In genomic region chr6:146282061-146282659, GRCm38 (mm10) we compare ENCODE assay signal across 10 mouse cellular contexts.
DNase-seq lines count a peak whose midpoint lies in the region; ATAC-seq and TF ChIP-seq lines count a peak whose summit lies in the region.
"Had no signal": no experiment of that assay in that cellular context is flagged by ENCODE, and none has a peak within 500 bp of the region (broad histone marks: within the 10 kb centered on the region; RNA-seq: fewer than 3 reads in every experiment).

No protein-coding gene starts in this region.

- no peaks in the 10 kb centered on the region for H3K9me3 ChIP-seq in midbrain, embryonic 10.5 days (replicated peaks)
- H3K9me3 ChIP-seq in midbrain, embryonic 14.5 days (ENCODE audit: control insufficient read depth, low read length) = no peaks in the 10 kb centered on the region
- no peaks in the 10 kb centered on the region for H3K9me3 ChIP-seq in liver, postnatal 0 days (ENCODE audit: low read length)
- H3K9me3 ChIP-seq: hindbrain, embryonic 15.5 days; limb, embryonic 12.5 days had no signal

- WGBS in midbrain, embryonic 10.5 days = 84% methylated on average over 7 of the region's 7 CpGs
- WGBS in midbrain, embryonic 14.5 days = 73% methylated on average over 7 of the region's 7 CpGs
- 73% methylated on average over 7 of the region's 7 CpGs for WGBS in liver, postnatal 0 days (ENCODE audit: insufficient replicate concordance)

- H3K36me3 ChIP-seq in midbrain, embryonic 10.5 days = no peaks in the 10 kb centered on the region
- no peaks in the 10 kb centered on the region for H3K36me3 ChIP-seq in midbrain, embryonic 14.5 days (ENCODE audit: control insufficient read depth, insufficient read depth, low read length)
- H3K36me3 ChIP-seq in liver, postnatal 0 days (replicated peaks; ENCODE audit: insufficient read depth, low read length) = 0 out of 2 replicates have a peak, but pooled peaks cover 2% of the 10 kb centered on the region
- H3K36me3 ChIP-seq: hindbrain, embryonic 15.5 days; limb, embryonic 12.5 days had no signal

- H3K27ac ChIP-seq in midbrain, embryonic 10.5 days (replicated peaks) = 0 out of 2 replicates have a peak overlapping the region, but pooled peaks have one; percentile 6
- no peak overlapping the region for H3K27ac ChIP-seq in midbrain, embryonic 14.5 days (replicated peaks; ENCODE audit: low read depth, low read length)
- no peak overlapping the region for H3K27ac ChIP-seq in liver, postnatal 0 days (ENCODE audit: low read depth)
- H3K27ac ChIP-seq: hindbrain, embryonic 15.5 days; limb, embryonic 12.5 days had no signal

- TF ChIP-seq EP300 in liver, postnatal 0 days (IDR thresholded peaks at IDR 0.05; ENCODE audit: low read depth) = no peak

- H3K4me3 ChIP-seq in midbrain, embryonic 10.5 days = no peak overlapping the region
- no peak overlapping the region for H3K4me3 ChIP-seq in midbrain, embryonic 14.5 days (replicated peaks; ENCODE audit: low read depth, low read length)
- H3K4me3 ChIP-seq in liver, postnatal 0 days (ENCODE audit: low read depth, low read length) = no peak overlapping the region
- H3K4me3 ChIP-seq: hindbrain, embryonic 15.5 days; limb, embryonic 12.5 days had no signal

- no peak for TF ChIP-seq CTCF in liver, postnatal 0 days (IDR thresholded peaks at IDR 0.05; ENCODE audit: low read depth)

- 0 out of 2 replicates have a peak, but pooled peaks cover 3% of the 10 kb centered on the region for H3K4me1 ChIP-seq in midbrain, embryonic 10.5 days
- no peaks in the 10 kb centered on the region for H3K4me1 ChIP-seq in midbrain, embryonic 14.5 days (ENCODE audit: control insufficient read depth, insufficient read depth, low read length)
- no peaks in the 10 kb centered on the region for H3K4me1 ChIP-seq in liver, postnatal 0 days (ENCODE audit: insufficient read depth)

- DNase-seq in midbrain, embryonic 10.5 days (ENCODE audit: low spot score) = no peak
- DNase-seq in midbrain, embryonic 14.5 days = no peak
- peak; percentile 31 to 44 for DNase-seq in cerebellum, postnatal 36 days
- peak; percentile 42 to 84 for DNase-seq in layer of hippocampus, postnatal 14 days (ENCODE audit: low spot score in 2 of 2)
- DNase-seq in telencephalon, adult 2 months (ENCODE audit: low read depth, low spot score) = peak; percentile 96
- DNase-seq in liver, postnatal 0 days = no peak
- no peak for DNase-seq in lung, postnatal 36 days
- DNase-seq: adrenal gland, adult 8-10 months had no signal

- H3K4me2 ChIP-seq in midbrain, embryonic 14.5 days (ENCODE audit: low read length) = no peak overlapping the region
- no peak overlapping the region for H3K4me2 ChIP-seq in liver, postnatal 0 days (ENCODE audit: low read depth, low read length)
- H3K4me2 ChIP-seq: hindbrain, embryonic 15.5 days; limb, embryonic 12.5 days had no signal

- no peak for ATAC-seq in midbrain, embryonic 14.5 days (ENCODE audit: low FRiP score, low TSS enrichment)
- ATAC-seq in liver, postnatal 0 days = no peak

- H3K27me3 ChIP-seq in midbrain, embryonic 10.5 days (ENCODE audit: low read depth, poor library complexity, severe bottlenecking) = no peaks in the 10 kb centered on the region
- H3K27me3 ChIP-seq in midbrain, embryonic 14.5 days (ENCODE audit: control insufficient read depth, insufficient read depth, low read length) = no peaks in the 10 kb centered on the region
- no peaks in the 10 kb centered on the region for H3K27me3 ChIP-seq in liver, postnatal 0 days (ENCODE audit: insufficient read depth, low read length)
- H3K27me3 ChIP-seq: hindbrain, embryonic 15.5 days; limb, embryonic 12.5 days had no signal

- no peak overlapping the region for H3K9ac ChIP-seq in midbrain, embryonic 14.5 days (replicated peaks; ENCODE audit: low read length)
- no peak overlapping the region for H3K9ac ChIP-seq in liver, postnatal 0 days (replicated peaks)
- H3K9ac ChIP-seq: hindbrain, embryonic 15.5 days; limb, embryonic 12.5 days had no signal

Comparison
In these comparisons a context has a peak if more than half of its experiments do, and no peak if none do; other contexts are left out.
1. DNase-seq: peak in cerebellum, postnatal 36 days (2 of 2), layer of hippocampus, postnatal 14 days (2 of 2) and telencephalon, adult 2 months (single experiment); none in midbrain, embryonic 10.5 days (single experiment), midbrain, embryonic 14.5 days (single experiment), liver, postnatal 0 days (single experiment) and lung, postnatal 36 days (single experiment).